Mouse (Mus musculus) heart, postnatal 0 days (tissue): Measurements from ENCODE around the gene Ttc7b. TPM values are rescaled to one million over a fixed set of nuclear protein-coding genes. Genes with fewer than 3 reads are reported as not detected.

Experiments used
- ATAC-seq: fragments of 200-750 bp; cut with Nextera tagmentation; 2 replicates; pipeline ENCODE4 v1.8.0; 2017; ENCODE audit warnings: low read depth, moderate number of reproducible peaks, moderate library complexity; ENCODE audit not compliant: insufficient read depth
- DNase-seq: peaks from one replicate; pipeline ENCODE4 v3.0.0-alpha.2; 2016; ENCODE audit warnings: low spot score
- H3K27ac ChIP-seq: fragments of 300-500 bp; sonication (generic); 2 replicates; pipeline ENCODE4 v1.5.1; 2014; ENCODE audit warnings: low read depth, mild to moderate bottlenecking
- H3K27me3 ChIP-seq: fragments of 300-500 bp; sonication (generic); 2 replicates; pipeline ENCODE4 v1.6.1; 2014; ENCODE audit warnings: low read length, mixed read lengths; ENCODE audit not compliant: control insufficient read depth, insufficient read depth
- H3K36me3 ChIP-seq: fragments of 300-500 bp; sonication (generic); replicated peaks from 2 replicates; pipeline ENCODE4 v1.6.1; 2014; ENCODE audit warnings: low read length, mixed read lengths; ENCODE audit not compliant: control insufficient read depth, insufficient read depth
- H3K4me1 ChIP-seq: fragments of 300-500 bp; sonication (generic); 2 replicates; pipeline ENCODE4 v1.6.1; 2014; ENCODE audit warnings: antibody characterized with exemption; ENCODE audit not compliant: control insufficient read depth, insufficient read depth
- H3K4me2 ChIP-seq: fragments of 300-500 bp; sonication (generic); 2 replicates; pipeline ENCODE4 v1.6.1; 2014; ENCODE audit warnings: low read depth, mild to moderate bottlenecking, low read length, moderate library complexity
- H3K4me3 ChIP-seq: fragments of 300-500 bp; sonication (generic); 2 replicates; pipeline ENCODE4 v1.5.1; 2014; ENCODE audit warnings: low read depth, low read length
- H3K9ac ChIP-seq: fragments of 300-500 bp; sonication (generic); replicated peaks from 2 replicates; pipeline ENCODE4 v1.6.1; 2014; ENCODE audit warnings: low read depth, low read length, mixed read lengths
- H3K9me3 ChIP-seq: fragments of 300-500 bp; sonication (generic); replicated peaks from 2 replicates; pipeline ENCODE4 v1.6.1; 2016; ENCODE audit warnings: low read length; ENCODE audit not compliant: control insufficient read depth
- CTCF ChIP-seq: IDR thresholded peaks from 2 replicates; pipeline ENCODE4 v1.5.1; 2016; ENCODE audit warnings: antibody characterized with exemption, control low read depth, low read depth
- EP300 ChIP-seq: IDR thresholded peaks from 2 replicates; pipeline ENCODE4 v1.6.1; 2016; ENCODE audit warnings: antibody characterized with exemption, low read depth
- WGBS: fragments of 180-500 bp; shearing (Covaris S2); extraction: QIAGEN DNeasy Blood & Tissue Kit; methylation state at CpG from one replicate; pipeline ENCODE4 v1.1.7; 2014; 5-methylcytosine and 5-hydroxymethylcytosine counted together
- polyA plus RNA-seq: library from polyadenylated mRNA; unstranded; fragments of >200 nt; fragmentation: Nextera tagmentation; extraction: Ambion mirVana; gene quantifications from 2 replicates; pipeline ENCODE4 v1.2.1, GENCODE M21; 2015
- total RNA-seq: library from RNA; depleted of rRNA; stranded (reverse); fragments of >200 nt; gene quantifications from 2 replicates; pipeline ENCODE4 v1.2.3, GENCODE M21; 2014; ENCODE audit warnings: low replicate concordance

The Ttc7b gene
- total and polyA plus RNA-seq, 2 experiments from 2014 or later, result 6.7 to 29.4 TPM

- Histone ChIP-seq H3K27me3 (no peaks in the 10 kb centered on the region), H3K9ac (no peak overlapping the region), H3K36me3 (peaks cover 20% of the 10 kb centered on the region; the same call in 1 of the 2 replicates), H3K4me1 (peaks cover 26% of the 10 kb centered on the region), H3K4me2 (no peak overlapping the region), H3K4me3 (no peak overlapping the region), H3K9me3 (no peaks in the 10 kb centered on the region), H3K27ac (peak overlapping the region; percentile 70)
- DNase-seq, result no peak
- ATAC-seq, result no peak
- 22% methylated on average over 3 of the region's 3 CpGs for WGBS
- TF ChIP-seq EP300 (no peak), CTCF (no peak)
These were observed 80.7 kb downstream of the Ttc7b start for GRCm38 (mm10) chr12:100439883-100440282.

- peak overlapping the region; percentile 70 for H3K27ac ChIP-seq
- H3K4me1 ChIP-seq, result peaks cover 21% of the 10 kb centered on the region
- H3K9ac ChIP-seq, result no peak overlapping the region
- H3K4me2 ChIP-seq, result no peak overlapping the region
- peaks cover 20% of the 10 kb centered on the region; the same call in 1 of the 2 replicates for H3K36me3 ChIP-seq
- 55% methylated on average over 4 of the region's 4 CpGs for WGBS
- no peaks in the 10 kb centered on the region for H3K27me3 ChIP-seq
- H3K9me3 ChIP-seq, result no peaks in the 10 kb centered on the region
- H3K4me3 ChIP-seq, result no peak overlapping the region
- peak; percentile 45 for DNase-seq
- peak; percentile 62; the same call in 1 of the 2 replicates for ATAC-seq
- no peak for TF ChIP-seq CTCF
- TF ChIP-seq EP300, result no peak
These were observed 81.4 kb downstream of the Ttc7b start for GRCm38 (mm10) chr12:100439145-100439755.

GRCm38 (mm10) chr12:100438509-100438908 lies 82.1 kb downstream of the Ttc7b start:
- no peaks in the 10 kb centered on the region for H3K9me3 ChIP-seq
- ATAC-seq, result no peak
- H3K27ac ChIP-seq, result peak overlapping the region; percentile 70; the same call in 1 of the 2 replicates
- TF ChIP-seq CTCF, result no peak
- no peak for TF ChIP-seq EP300
- no peak for DNase-seq
- no peak overlapping the region for H3K4me3 ChIP-seq
- 94% methylated on average over 7 of the region's 7 CpGs for WGBS
- peaks cover 15% of the 10 kb centered on the region for H3K4me1 ChIP-seq
- no peak overlapping the region for H3K4me2 ChIP-seq
- no peaks in the 10 kb centered on the region for H3K27me3 ChIP-seq
- H3K9ac ChIP-seq, result no peak overlapping the region
- H3K36me3 ChIP-seq, result peaks cover 20% of the 10 kb centered on the region; the same call in 1 of the 2 replicates

- Histone ChIP-seq H3K4me3 (no peak overlapping the region), H3K27me3 (no peaks in the 10 kb centered on the region), H3K36me3 (peaks cover 17% of the 10 kb centered on the region; the same call in 1 of the 2 replicates), H3K4me2 (no peak overlapping the region), H3K27ac (no peak overlapping the region), H3K9me3 (no peaks in the 10 kb centered on the region), H3K9ac (no peak overlapping the region), H3K4me1 (peaks cover 11% of the 10 kb centered on the region; the same call in 1 of the 2 replicates)
- DNase-seq, result no peak
- WGBS, result 91% methylated on average over 5 of the region's 5 CpGs
- TF ChIP-seq EP300, result no peak
- TF ChIP-seq CTCF, result no peak
- ATAC-seq, result no peak
These were observed 82.8 kb downstream of the Ttc7b start for GRCm38 (mm10) chr12:100437862-100438261.

- Histone ChIP-seq H3K9me3 (no peaks in the 10 kb centered on the region), H3K27me3 (no peaks in the 10 kb centered on the region), H3K27ac (no peak overlapping the region), H3K36me3 (peaks cover 13% of the 10 kb centered on the region; the same call in 1 of the 2 replicates), H3K4me3 (no peak overlapping the region), H3K9ac (no peak overlapping the region), H3K4me2 (no peak overlapping the region), H3K4me1 (peaks cover 11% of the 10 kb centered on the region)
- DNase-seq (no peak), ATAC-seq (no peak)
- TF ChIP-seq EP300, result no peak
- no peak for TF ChIP-seq CTCF
- WGBS, result 94% methylated on average over 1 of the region's 1 CpGs
These were observed 84.9 kb downstream of the Ttc7b start for GRCm38 (mm10) chr12:100435763-100436162.

GRCm38 (mm10) chr12:100431830-100432229 lies 88.8 kb downstream of the Ttc7b start:
- no peak overlapping the region for H3K4me3 ChIP-seq
- H3K36me3 ChIP-seq, result peaks cover 9% of the 10 kb centered on the region; the same call in 1 of the 2 replicates
- ATAC-seq (no peak), DNase-seq (no peak)
- H3K27me3 ChIP-seq, result no peaks in the 10 kb centered on the region
- WGBS, result 70% methylated on average over 6 of the region's 6 CpGs
- H3K4me2 ChIP-seq, result no peak overlapping the region
- no peak overlapping the region for H3K27ac ChIP-seq
- H3K4me1 ChIP-seq, result no peaks in the 10 kb centered on the region; the same call in 1 of the 2 replicates
- TF ChIP-seq CTCF (no peak), EP300 (no peak)
- no peak overlapping the region for H3K9ac ChIP-seq
- no peaks in the 10 kb centered on the region for H3K9me3 ChIP-seq
